Mouse (Mus musculus): ENCODE data around the gene Eef2k.

- no peak for TF ChIP-seq CTCF (IDR thresholded peaks at IDR 0.05; ENCODE audit: low read depth, low read length)
- TF ChIP-seq POLR2A (IDR thresholded peaks at IDR 0.05; ENCODE audit: borderline replicate concordance, low read depth, low read length): no peak
These were observed 8.2 kb upstream of the Eef2k start for GRCm38 (mm10) chr7:120834426-120834825.
